Mouse (Mus musculus) layer of hippocampus, adult 11-12 months (tissue): ENCODE data around the gene Gm42674.
A peak's percentile ranks its signal among the peaks of the same experiment; 100 is the strongest.

Source experiments
- DNase-seq: peaks from one replicate; pipeline ENCODE4 v3.0.0; 2022; ENCODE audit warnings: low spot score

The Gm42674 gene

DNA sequence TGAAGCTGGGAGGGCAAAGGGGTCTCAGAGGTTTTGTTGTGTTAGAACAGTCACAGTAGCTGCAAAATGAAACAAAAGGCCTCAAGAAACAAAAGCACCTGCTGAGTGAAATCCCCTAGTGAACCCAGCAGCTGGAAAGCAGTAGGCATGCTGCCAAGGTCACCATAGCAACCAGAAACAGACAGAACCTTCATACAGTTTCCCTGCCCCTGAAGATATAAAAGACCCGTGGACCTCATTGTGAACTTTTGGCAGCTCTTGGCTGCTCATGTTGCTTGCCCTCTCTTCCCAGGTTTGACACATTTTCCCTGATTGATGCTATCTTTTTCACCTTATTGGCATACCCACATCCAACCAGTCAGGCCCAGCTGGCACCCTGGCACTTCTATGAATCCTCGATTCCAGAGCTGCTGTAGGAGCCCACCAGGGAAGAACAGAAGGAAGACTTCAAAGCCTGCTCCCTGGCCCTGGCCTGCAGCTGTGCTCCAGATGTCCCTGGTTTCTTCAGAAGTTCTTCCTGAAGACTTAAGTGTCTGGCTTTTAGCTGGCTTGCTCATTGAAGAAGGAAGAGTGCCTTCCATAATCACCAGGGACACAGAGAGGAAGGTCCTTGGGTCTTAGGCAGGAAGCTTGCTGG lies 21.8 kb downstream of the Gm42674 start:
- DNase-seq, result peak; percentile 58

DNA sequence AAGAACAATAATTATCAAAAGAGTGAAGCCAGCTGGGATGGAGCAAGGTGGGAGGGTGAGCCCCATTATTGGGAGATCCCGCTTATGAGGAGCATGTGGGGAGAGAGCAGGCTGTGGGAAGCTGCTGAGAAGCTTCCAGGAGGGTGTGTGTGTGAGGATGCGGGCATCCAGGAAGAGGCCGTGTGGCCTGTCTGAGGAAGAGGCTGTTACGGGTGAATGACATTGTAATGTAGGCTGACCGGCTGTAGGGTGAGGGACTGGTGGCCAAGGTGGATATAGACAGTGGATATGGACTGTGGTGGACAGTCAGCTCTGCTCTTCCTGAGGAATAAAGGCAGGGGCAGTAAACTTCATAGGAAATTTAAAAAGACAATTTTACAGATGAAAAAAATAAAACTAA lies 23.8 kb downstream of the Gm42674 start:
- no peak for DNase-seq

DNA sequence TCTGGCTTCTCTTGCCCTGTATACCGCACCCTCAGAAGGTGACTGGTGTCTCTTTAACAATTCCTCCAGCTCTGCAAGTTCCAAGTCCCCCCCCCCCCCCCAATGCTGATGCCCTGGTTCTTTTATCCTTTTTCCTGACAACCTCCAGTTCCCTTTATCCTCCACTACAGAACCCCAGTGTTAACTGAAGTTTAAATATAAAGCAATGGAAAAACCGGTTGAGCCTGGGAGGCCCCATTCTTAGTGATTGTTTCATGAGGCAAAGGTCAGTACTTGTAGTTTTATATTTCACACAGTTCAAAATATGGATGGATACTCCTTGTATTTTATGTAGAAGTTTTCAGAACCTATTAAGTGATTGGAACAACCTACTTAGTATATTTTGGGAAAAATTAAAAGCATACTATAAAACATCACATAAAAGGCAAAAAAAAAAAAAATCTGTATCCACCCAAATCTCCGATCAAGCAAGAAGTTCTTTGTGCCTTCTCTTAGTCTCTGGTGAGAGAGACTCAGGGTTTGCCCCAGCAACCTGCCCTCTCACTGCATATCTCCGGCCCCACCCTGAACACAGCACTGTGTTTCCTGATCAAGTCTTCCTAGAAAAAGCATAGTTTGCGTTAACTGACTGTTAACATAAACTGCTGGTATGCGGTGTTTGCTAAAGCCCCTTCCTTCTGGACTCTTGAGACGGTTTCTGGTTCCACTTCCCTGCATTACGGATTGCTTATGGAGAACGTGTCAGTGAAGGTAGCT lies 24.7 kb downstream of the Gm42674 start:
- no peak for DNase-seq

DNA sequence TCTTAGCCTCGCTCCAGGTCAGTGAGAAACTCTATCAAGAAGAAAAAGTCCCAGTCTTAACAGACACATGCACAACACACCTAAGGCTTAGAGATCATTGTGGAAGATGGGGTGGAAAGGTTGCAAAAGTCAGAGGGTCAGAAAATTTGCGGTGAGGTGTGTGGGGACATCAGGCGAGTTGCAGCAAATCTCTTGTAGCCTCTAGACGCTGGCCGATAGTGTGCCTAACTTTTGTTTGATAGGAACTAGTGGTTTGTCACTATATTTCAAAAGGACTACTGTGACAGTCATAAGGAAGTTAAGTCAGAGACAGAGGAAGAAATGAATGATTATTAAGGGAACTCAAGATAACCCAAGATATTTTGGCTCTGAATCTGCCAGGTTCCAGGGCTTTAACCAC lies 25.7 kb downstream of the Gm42674 start:
- no peak for DNase-seq

DNA sequence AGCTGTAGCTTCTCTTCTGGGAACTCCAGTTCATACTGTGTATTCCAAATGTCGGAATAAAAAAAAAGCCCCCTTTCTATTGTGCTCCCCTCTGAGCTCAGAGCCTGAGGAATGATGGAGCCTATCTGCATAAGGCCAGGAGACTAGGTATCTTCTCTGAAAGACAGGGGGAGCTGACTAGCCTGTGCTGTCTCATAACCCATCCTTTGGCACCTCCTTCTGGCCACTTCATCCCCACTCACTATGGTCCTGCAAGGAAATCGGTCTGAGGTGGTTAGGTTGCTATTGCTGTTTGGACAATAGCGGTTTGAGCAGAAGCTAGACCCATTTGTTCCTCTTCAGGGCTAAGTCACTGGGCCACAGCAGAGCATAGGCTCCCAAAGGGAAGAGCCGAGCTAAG lies 26.1 kb downstream of the Gm42674 start:
- DNase-seq, result no peak

DNA sequence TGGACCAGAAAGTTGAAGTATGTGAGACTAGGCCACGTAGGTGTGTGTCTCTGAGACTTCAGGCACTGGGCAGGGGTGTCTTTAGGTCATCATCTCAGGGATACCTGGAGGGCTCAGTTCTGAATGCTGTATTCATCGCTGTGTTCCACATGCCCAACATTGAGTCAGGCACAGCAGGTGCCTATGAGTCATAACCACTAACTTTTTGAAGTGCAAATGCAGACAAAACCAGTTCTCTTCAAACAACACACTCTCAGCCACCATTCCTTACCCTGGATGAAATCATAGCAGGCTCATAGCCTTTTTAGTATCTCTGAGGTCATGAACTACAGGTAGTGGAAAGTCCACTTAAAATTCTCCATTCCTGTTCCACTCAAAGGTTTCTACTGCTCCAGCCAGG lies 27.6 kb downstream of the Gm42674 start:
- DNase-seq, result no peak

DNA sequence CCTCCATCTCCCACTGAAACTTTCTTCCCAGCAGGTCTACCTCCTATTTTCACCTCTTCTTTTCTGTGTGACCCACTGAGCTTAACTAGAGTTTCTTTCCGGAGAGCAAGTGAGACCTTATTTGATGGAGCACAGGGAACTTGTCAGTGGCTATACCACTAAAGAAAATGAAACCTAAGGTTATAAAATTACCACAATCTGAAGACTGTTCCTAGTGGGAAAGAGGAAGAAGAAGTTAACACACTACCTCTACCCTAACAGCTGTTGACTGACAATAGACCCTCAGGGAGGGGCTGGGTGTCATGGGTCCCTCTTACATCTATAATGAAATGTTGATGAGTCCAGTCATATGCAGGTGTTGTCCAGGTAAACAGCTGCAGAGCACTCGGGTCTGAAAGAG lies 30.3 kb downstream of the Gm42674 start:
- DNase-seq, result no peak

DNA sequence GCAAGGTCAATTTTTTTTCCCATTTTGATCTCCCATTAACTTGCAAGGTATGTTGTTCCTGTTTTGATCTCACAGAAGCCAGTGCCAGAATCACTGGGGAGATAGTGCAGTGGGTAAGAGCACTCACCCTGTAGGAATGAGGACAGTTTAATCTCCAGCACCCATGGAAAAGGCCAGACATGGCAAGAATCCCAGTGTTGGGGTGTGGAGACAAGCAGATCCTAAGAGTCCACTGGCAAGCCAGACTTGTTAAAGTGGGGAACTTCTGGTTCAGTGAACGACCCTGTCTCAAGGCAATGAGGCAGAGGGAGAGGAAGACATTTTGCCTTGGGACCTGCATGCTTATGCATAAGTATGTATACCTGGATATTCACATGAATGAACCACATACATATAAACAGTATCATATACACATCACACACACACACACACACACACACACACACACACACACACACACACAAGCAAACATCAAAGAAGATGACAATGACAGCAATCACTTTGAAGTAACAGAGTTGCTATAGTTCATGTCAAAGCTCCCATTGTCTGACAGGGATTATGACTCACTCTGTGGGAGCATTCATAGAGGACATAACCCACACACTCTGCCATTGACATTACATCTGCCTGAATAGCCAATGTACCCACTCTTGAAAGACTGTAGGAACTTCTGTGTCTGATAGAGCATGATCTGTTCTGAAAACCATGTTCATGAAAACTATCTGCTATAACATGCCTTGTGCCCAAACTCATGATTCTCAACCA lies 37.0 kb downstream of the Gm42674 start:
- DNase-seq, result no peak

DNA sequence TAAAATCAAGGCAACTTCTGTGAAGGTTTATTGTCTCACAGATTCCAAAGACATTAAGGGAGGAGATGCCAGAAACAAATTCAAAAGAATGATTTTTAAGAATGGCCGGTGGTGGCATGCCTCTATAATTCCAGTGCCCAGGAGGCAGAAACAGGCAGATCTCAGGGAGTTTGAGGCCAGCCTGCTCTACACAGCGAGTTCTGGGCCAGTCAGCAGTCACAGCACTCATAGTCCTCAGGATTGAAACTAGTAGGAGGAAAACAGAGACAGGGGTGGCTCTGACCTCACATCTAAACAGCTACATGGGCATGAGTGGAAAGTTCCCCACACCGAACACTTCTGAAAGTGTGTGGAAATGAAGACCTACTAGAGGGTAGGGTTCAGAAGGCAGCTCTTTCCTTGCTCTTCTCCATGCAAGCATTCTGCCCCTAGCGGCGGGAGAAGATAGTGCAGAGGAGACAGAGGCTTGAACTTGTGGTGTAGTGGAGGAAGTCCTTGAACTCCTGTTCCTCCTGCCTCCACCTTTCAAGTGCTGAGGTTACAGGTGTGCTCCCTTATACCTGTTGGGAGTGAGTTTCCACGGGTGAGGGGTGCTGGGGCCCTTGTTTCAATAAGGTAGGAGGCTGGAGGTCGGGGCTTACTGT lies 37.9 kb downstream of the Gm42674 start:
- no peak for DNase-seq

DNA sequence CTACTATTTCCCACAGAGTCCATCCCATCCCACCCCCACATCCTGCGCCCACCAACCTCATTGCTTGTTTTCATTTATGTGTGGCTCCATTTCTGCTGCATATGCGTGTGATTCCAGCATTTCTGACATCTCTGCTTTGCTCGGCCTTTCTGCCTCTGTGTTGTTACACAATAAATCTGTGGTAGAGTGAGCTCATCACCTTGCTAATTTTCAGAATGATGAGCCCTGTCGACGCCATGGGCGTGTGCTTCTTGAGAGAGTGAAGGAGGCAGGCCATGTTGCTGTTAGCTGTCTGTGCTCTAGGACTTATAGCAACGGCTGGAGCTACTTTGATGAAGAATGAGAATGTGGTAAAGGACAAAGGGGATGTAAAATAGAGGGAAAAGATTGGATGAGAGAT lies 39.3 kb downstream of the Gm42674 start:
- DNase-seq, result no peak

DNA sequence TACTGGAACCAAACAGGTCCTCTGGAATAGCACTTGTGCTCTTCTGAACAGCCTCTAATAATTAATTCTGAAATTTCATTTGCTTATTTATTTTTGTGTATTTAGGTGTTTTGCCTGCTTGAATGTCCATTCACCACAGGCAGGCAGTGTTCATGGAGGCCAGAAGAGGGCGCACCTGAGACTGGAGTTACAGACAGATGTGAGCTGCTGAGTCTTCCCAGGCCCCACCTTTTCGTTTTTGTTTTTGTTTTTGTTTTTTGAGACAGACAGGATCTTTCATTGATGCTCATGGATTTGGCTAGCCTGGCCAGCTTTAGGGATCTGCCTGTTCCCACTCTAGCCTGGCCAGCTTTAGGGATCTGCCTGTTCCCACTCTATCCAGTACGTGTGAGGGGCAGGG lies 42.5 kb downstream of the Gm42674 start:
- peak; percentile 48 for DNase-seq

DNA sequence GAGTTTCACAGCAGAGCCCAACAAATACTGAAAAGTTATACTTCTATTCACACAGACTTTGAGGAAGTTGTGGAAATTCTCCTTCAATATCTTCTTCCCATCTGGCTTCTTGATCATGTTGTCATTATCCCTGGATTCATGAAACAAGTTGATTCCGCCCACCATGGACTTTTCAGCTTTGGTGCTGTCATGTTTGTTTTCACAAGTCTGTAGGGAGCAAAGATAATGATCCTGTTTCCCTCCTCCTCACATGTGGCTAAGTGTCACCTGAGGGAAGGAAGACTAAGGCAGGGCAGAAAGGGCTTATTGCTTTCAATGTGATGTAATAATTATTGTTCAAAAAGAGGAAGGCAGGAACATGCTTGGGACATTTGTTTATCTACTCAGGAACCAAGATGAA lies 45.6 kb downstream of the Gm42674 start:
- DNase-seq, result no peak

DNA sequence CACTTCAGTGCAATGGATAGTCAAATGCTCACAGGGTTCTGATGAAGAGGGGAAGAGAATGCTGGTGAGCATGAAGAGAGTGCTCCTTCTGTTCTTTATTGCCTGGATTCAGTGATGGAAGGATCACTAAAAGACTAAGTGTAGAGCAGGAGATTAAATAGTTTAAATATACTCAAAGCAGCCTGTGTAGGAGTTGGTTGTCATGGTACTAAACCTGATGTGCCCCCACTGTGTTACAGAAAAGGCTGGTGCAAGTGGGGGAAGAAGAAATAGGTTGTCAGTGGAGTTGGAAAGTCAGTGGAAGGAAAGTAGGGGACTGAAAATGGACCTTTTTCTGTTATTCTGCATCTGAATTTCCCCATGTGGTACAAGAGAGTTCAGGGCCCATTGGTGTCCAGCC lies 47.3 kb downstream of the Gm42674 start:
- no peak for DNase-seq

DNA sequence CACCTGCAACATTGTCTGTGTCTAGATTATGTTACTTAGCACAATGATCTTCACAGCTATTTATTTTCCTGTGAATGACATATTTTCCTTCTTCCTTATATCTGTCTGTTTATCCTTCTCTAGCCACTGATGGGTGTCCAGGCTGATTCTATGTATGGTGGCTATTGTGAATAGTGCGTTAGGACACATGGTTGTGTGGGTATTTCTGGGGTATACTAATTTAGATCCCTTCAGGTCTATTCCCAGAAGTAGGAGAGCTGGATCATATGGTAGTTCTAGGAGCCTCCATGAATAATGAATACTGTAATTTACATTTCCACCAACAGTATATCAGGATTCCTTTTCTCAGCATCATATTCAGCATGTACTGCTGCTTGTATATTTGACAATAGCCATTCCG lies 48.1 kb downstream of the Gm42674 start:
- no peak for DNase-seq

DNA sequence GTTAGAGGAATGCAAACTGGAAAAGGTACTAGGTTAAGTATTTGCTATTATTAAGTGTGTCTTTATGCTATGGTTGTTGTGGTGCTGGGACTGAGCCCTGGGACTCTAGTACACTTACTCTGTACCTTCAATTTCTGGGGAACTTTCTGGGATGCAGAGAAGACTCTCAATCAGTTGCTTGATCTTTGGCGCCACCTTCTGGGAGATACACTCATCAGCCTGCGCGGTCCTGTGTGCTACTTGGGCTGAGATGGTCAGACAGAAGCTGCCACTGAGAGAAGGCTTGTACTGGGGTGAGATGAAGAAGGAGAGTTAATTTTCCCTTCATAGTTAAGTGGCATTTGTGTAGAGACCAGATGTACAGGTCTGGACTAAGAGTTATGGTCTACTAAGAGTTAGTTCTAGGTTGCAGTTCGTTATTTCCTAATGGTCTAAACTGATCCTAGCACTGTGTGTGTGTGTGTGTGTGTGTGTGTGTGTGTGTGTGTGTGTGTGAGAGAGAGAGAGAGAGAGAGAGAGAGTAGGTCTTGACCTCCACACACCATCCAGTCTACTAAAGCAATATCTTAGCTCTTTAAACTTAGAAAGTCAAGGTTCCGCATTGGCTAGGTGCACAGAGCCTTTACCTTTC lies 51.3 kb downstream of the Gm42674 start:
- DNase-seq, result peak; percentile 86

DNA sequence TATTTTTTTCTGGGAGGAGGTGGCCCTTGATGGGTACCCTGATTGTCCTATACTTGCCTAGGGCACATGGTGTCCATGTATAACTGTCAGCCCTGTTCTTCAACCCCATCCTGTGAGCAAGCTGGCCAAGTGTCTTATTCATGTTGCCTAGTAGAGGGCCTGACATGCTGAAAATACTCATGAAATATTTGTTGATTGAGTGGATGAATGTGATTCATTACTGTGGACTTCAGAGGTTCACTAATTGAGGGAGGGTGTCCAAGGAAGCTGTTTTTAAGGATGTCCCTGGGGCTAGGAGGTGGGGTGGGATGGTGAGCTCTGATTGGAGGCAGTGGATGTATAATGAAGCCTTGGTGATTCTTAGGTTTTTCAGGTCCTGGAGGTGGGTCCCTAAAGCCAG lies 52.0 kb downstream of the Gm42674 start, which contains the start of gene S100a7a:
S100a7a (plus strand) TSS at position 301 of the 400 bp plus-strand sequence.
- DNase-seq, result no peak
